Mouse (Mus musculus) MEL (cell line): Measurements from ENCODE around the gene Ptpn20. TPM values are rescaled to one million over a fixed set of nuclear protein-coding genes. Genes with fewer than 3 reads are reported as not detected.

Experiments used
- DNase-seq: peaks from one replicate; pipeline ENCODE4 v3.0.0; 2011; ENCODE audit warnings: low read depth, low spot score
- H3K27ac ChIP-seq: 2 replicates; pipeline ENCODE4 v1.5.1; 2012; ENCODE audit warnings: low read depth, mild to moderate bottlenecking, control low read depth, low read length, moderate library complexity; ENCODE audit not compliant: control insufficient read depth
- H3K27me3 ChIP-seq, 2 experiments: fragments of 150-350 bp in 1 of 2; sonication (generic) in 1 of 2; 2 replicates each; pipeline ENCODE4 v1.6.1; 2012; ENCODE audit warnings: low read length in 2 of 2, mild to moderate bottlenecking in 2 of 2, improper control_type of control experiment in 1 of 2, moderate library complexity in 1 of 2; ENCODE audit not compliant: insufficient read depth in 2 of 2, control insufficient read depth in 1 of 2
- H3K36me3 ChIP-seq, 2 experiments: 2 replicates each; pipeline ENCODE4 v1.6.1; 2012 to 2014; ENCODE audit warnings: low read length in 2 of 2, improper control_type of control experiment in 1 of 2, inconsistent platforms in 1 of 2, mild to moderate bottlenecking in 1 of 2; ENCODE audit not compliant: insufficient read depth in 2 of 2, control insufficient read depth in 1 of 2
- H3K4me1 ChIP-seq, 2 experiments: fragments of 150-350 bp in 1 of 2; sonication (generic) in 1 of 2; 2 replicates each; pipeline ENCODE4 v1.6.1; 2012; ENCODE audit warnings: low read length in 2 of 2, improper control_type of control experiment in 1 of 2, mild to moderate bottlenecking in 1 of 2; ENCODE audit not compliant: insufficient read depth in 2 of 2, control insufficient read depth in 1 of 2
- H3K4me3 ChIP-seq, 2 experiments: fragments of 150-350 bp in 1 of 2; sonication (generic) in 1 of 2; 2 replicates each; pipeline ENCODE4 v1.5.1; 2012; ENCODE audit warnings: low read depth in 2 of 2, low read length in 2 of 2, mild to moderate bottlenecking in 2 of 2, moderate library complexity in 2 of 2, control low read depth in 1 of 2, improper control_type of control experiment in 1 of 2; ENCODE audit not compliant: control insufficient read depth in 1 of 2, insufficient read depth in 1 of 2
- H3K79me2 ChIP-seq: 2 replicates; pipeline ENCODE4 v1.6.1; 2012; ENCODE audit warnings: mild to moderate bottlenecking, low read length, moderate library complexity; ENCODE audit not compliant: control insufficient read depth, poor library complexity, insufficient read depth
- H3K9ac ChIP-seq: 2 replicates; pipeline ENCODE4 v1.6.1; 2012; ENCODE audit warnings: low read depth, mild to moderate bottlenecking, control low read depth, low read length, moderate library complexity; ENCODE audit not compliant: control insufficient read depth, poor library complexity, severe bottlenecking
- H3K9me3 ChIP-seq: fragments of 150-350 bp; sonication (generic); replicated peaks from 2 replicates; pipeline ENCODE4 v1.6.1; 2012; ENCODE audit warnings: mild to moderate bottlenecking, low read length, improper control_type of control experiment, moderate library complexity; ENCODE audit not compliant: insufficient read depth
- BHLHE40 ChIP-seq: IDR thresholded peaks from 2 replicates; pipeline ENCODE4 v1.6.1; 2012; ENCODE audit warnings: low read depth, mild to moderate bottlenecking, inconsistent platforms, low read length, improper control_type of control experiment, borderline replicate concordance
- CHD1 ChIP-seq: IDR thresholded peaks from 2 replicates; pipeline ENCODE4 v1.6.1; 2012; ENCODE audit warnings: low read depth, mild to moderate bottlenecking, inconsistent platforms, low read length, improper control_type of control experiment
- CHD2 ChIP-seq: IDR thresholded peaks from 2 replicates; pipeline ENCODE4 v1.6.1; 2011; ENCODE audit warnings: low read length, improper control_type of control experiment
- E2F4 ChIP-seq: IDR thresholded peaks from 2 replicates; pipeline ENCODE4 v1.6.1; 2011; ENCODE audit warnings: low read depth, low read length, improper control_type of control experiment, borderline replicate concordance
- ELF1 ChIP-seq: IDR thresholded peaks from 2 replicates; pipeline ENCODE4 v1.6.1; 2014; ENCODE audit warnings: low read depth, mild to moderate bottlenecking, inconsistent platforms, low read length, improper control_type of control experiment, moderate library complexity
- EP300 ChIP-seq, 2 experiments: IDR thresholded peaks; 2 replicates each; pipeline ENCODE4 v1.6.1; 2011; ENCODE audit warnings: improper control_type of control experiment in 2 of 2, low read length in 2 of 2, low read depth in 1 of 2, mild to moderate bottlenecking in 1 of 2
- ETS1 ChIP-seq: IDR thresholded peaks from 2 replicates; pipeline ENCODE4 v1.6.1; 2012; ENCODE audit warnings: low read depth, mild to moderate bottlenecking, inconsistent platforms, low read length, improper control_type of control experiment, moderate library complexity
- GABPA ChIP-seq: IDR thresholded peaks from 2 replicates; pipeline ENCODE4 v1.6.1; 2012; ENCODE audit warnings: low read depth, mild to moderate bottlenecking, inconsistent platforms, low read length, improper control_type of control experiment, moderate library complexity
- GATA1 ChIP-seq: IDR thresholded peaks from 2 replicates; pipeline ENCODE4 v1.6.1; 2011; ENCODE audit warnings: low read depth, low read length, improper control_type of control experiment
- HCFC1 ChIP-seq: IDR thresholded peaks from 2 replicates; pipeline ENCODE4 v1.6.1; 2012; ENCODE audit warnings: low read depth, mild to moderate bottlenecking, inconsistent platforms, low read length, improper control_type of control experiment, moderate library complexity
- JUND ChIP-seq: IDR thresholded peaks from 2 replicates; pipeline ENCODE4 v1.6.1; 2011; ENCODE audit warnings: low read depth, mild to moderate bottlenecking, improper control_type of control experiment, low read length
- MAX ChIP-seq: IDR thresholded peaks from 2 replicates; pipeline ENCODE4 v1.6.1; 2011; ENCODE audit warnings: low read length, improper control_type of control experiment
- MAZ ChIP-seq: IDR thresholded peaks from 2 replicates; pipeline ENCODE4 v1.6.1; 2012; ENCODE audit warnings: low read depth, mild to moderate bottlenecking, inconsistent platforms, low read length, improper control_type of control experiment
- MEF2A ChIP-seq: IDR thresholded peaks from 2 replicates; pipeline ENCODE4 v1.6.1; 2014; ENCODE audit warnings: low read depth, mild to moderate bottlenecking, inconsistent platforms, low read length, improper control_type of control experiment; ENCODE audit not compliant: poor library complexity, insufficient replicate concordance, severe bottlenecking; ENCODE audit errors: extremely low read depth
- MYC ChIP-seq: IDR thresholded peaks from 2 replicates; pipeline ENCODE4 v1.6.1; 2011; ENCODE audit warnings: low read depth, mild to moderate bottlenecking, low read length, improper control_type of control experiment, moderate library complexity
- POLR2A ChIP-seq, 2 experiments: IDR thresholded peaks; 2 replicates each; pipeline ENCODE4 v1.6.1; 2011 to 2012; ENCODE audit warnings: low read length in 2 of 2, mild to moderate bottlenecking in 2 of 2, control low read depth in 1 of 2, improper control_type of control experiment in 1 of 2, low read depth in 1 of 2, moderate library complexity in 1 of 2; ENCODE audit not compliant: control insufficient read depth in 1 of 2, insufficient read depth in 1 of 2, poor library complexity in 1 of 2
- POLR2AphosphoS5 ChIP-seq: IDR thresholded peaks from 2 replicates; pipeline ENCODE4 v1.6.1; 2012; ENCODE audit warnings: low read depth, borderline replicate concordance, mild to moderate bottlenecking, inconsistent platforms, low read length, moderate library complexity, mixed read lengths
- RCOR1 ChIP-seq: IDR thresholded peaks from 2 replicates; pipeline ENCODE4 v1.6.1; 2012; ENCODE audit warnings: low read depth, mild to moderate bottlenecking, inconsistent platforms, low read length, improper control_type of control experiment
- SMC3 ChIP-seq: IDR thresholded peaks from 2 replicates; pipeline ENCODE4 v1.6.1; 2011; ENCODE audit warnings: low read depth, low read length, improper control_type of control experiment
- TCF12 ChIP-seq: IDR thresholded peaks from 2 replicates; pipeline ENCODE4 v1.6.1; 2014; ENCODE audit warnings: low read depth, mild to moderate bottlenecking, inconsistent platforms, low read length, improper control_type of control experiment, moderate library complexity
- ZC3H11A ChIP-seq: IDR thresholded peaks from 2 replicates; pipeline ENCODE4 v1.6.1; 2012; ENCODE audit warnings: low read depth, mild to moderate bottlenecking, inconsistent platforms, low read length, improper control_type of control experiment
- ZKSCAN1 ChIP-seq: IDR thresholded peaks from 2 replicates; pipeline ENCODE4 v1.6.1; 2012; ENCODE audit warnings: low read depth, mild to moderate bottlenecking, inconsistent platforms, low read length, improper control_type of control experiment, moderate library complexity
- ZMIZ1 ChIP-seq: IDR thresholded peaks from 2 replicates; pipeline ENCODE4 v1.6.1; 2012; ENCODE audit warnings: low read depth, mild to moderate bottlenecking, inconsistent platforms, low read length, improper control_type of control experiment, moderate library complexity
- polyA plus RNA-seq, 2 experiments: library from polyadenylated mRNA; stranded (reverse) in 1 of 2; unstranded in 1 of 2; fragments of >175 nt in 1 of 2; fragments of >200 nt in 1 of 2; gene quantifications; 2 replicates each; pipeline versions ENCODE4 v1.2.1 to v1.2.4; 2012; ENCODE audit warnings: low replicate concordance in 2 of 2, low read depth in 1 of 2; ENCODE audit not compliant: insufficient read length in 2 of 2, insufficient read depth in 1 of 2, missing spikeins in 1 of 2
- total RNA-seq: library from RNA; depleted of rRNA; stranded (reverse); fragments of 300-350 nt; gene quantifications from 2 replicates; pipeline ENCODE4 v1.2.3, GENCODE M21; 2012

Ptpn20 gene
- total and polyA plus RNA-seq, 3 experiments: not detected

GRCm38 (mm10) chr14:33634354-33634753, 45.3 kb downstream of the Ptpn20 start:
- Histone ChIP-seq H3K27ac (no peak overlapping the region), H3K36me3 (no peaks in the 10 kb centered on the region), H3K9ac (no peak overlapping the region), H3K9me3 (no peaks in the 10 kb centered on the region), H3K27me3 (no peaks in the 10 kb centered on the region), H3K4me1 (no peaks in the 10 kb centered on the region), H3K4me3 (no peak overlapping the region), H3K79me2 (no peaks in the 10 kb centered on the region)
- no peak for DNase-seq
- TF ChIP-seq GATA1 (no peak), CHD2 (no peak), ELF1 (no peak), MAX (no peak), TCF12 (no peak), MEF2A (no peak), BHLHE40 (no peak), RCOR1 (no peak), MAZ (no peak), E2F4 (no peak), ZC3H11A (no peak), HCFC1 (no peak), MYC (no peak), ZKSCAN1 (no peak)
- TF ChIP-seq, all 39 proteins: peak for 0

- H3K79me2 ChIP-seq: no peaks in the 10 kb centered on the region
- no peaks in the 10 kb centered on the region for H3K27me3 ChIP-seq
- no peak for DNase-seq
- no peak for TF ChIP-seq HCFC1
- no peak for TF ChIP-seq MAZ
- no peak for TF ChIP-seq TCF12
- no peak for TF ChIP-seq MEF2A
- TF ChIP-seq CHD1: no peak
- no peak for TF ChIP-seq JUND
- no peak for TF ChIP-seq GATA1
- TF ChIP-seq ZC3H11A: no peak
- no peak for TF ChIP-seq POLR2A (IDR thresholded peaks at IDR 0.05; ENCODE audit: control insufficient read depth in 1 of 2, insufficient read depth in 1 of 2, low read depth in 1 of 2, low read length in 2 of 2, poor library complexity in 1 of 2)
- TF ChIP-seq POLR2AphosphoS5: no peak
- no peak for TF ChIP-seq ETS1
- TF ChIP-seq EP300 (IDR thresholded peaks at IDR 0.05; ENCODE audit: low read depth in 1 of 2, low read length in 2 of 2): no peak
- TF ChIP-seq CHD2: no peak
- no peak for TF ChIP-seq ZKSCAN1
- TF ChIP-seq GABPA: no peak
- no peak for TF ChIP-seq SMC3
- no peak for TF ChIP-seq E2F4
- no peak for TF ChIP-seq ZMIZ1
- no peaks in the 10 kb centered on the region for H3K36me3 ChIP-seq
- H3K9me3 ChIP-seq: no peaks in the 10 kb centered on the region
- no peak overlapping the region for H3K27ac ChIP-seq
- H3K9ac ChIP-seq: no peak overlapping the region
- no peaks in the 10 kb centered on the region for H3K4me1 ChIP-seq
- H3K4me3 ChIP-seq: no peak overlapping the region
These were observed 45.8 kb downstream of the Ptpn20 start for GRCm38 (mm10) chr14:33634774-33635173.
